Mouse (Mus musculus) cerebral cortex, adult 2 months (tissue): ENCODE measurements around the gene Tmem233.

ENCODE experiments used
- WGBS: fragments of 180-500 bp; shearing (Covaris S2); methylation state at CpG from one replicate; pipeline ENCODE4 v1.1.7; 2018; 5-methylcytosine and 5-hydroxymethylcytosine counted together

Tmem233 gene

DNA sequence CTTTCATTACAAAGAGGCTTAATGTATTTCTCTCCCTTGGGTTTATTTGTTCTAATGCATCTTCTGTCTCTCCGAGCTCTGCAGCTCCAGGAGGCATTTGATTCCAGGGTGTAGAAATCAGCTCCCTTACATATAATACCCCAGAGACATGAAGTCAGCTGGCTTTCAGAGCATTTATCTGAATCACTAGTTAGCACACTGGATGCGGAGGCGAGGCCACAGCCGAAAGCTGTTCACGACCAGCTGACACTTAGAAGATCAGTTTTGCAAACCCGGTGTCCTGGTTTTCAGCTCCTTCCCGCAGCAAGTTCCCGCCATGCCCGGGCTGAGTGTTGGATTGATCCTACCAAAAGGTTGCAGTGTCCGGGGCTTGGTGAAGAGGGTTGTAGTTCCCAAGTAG, 78.8 kb downstream of the Tmem233 start:
- WGBS, result 67% methylated on average over 10 of the region's 10 CpGs

DNA sequence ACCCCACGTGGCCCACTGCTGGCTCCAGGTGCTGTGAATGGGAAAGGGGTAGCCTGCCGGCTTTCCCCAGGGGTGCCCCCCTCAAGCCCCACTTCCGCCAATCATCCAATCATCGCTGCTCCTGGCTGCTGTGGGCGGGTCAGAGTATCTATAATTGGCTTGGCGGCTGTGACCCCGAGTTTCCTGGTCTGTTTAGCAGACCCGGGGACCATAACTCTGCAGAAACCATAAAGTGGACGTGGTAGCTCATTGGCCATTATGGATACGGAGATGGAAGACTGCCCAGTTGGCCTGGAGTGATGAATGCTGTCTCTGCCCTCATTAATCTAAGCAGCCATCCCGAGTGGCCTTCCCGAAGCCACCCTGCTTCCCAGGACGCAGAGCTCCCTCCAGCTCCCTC, 79.2 kb downstream of the Tmem233 start:
- WGBS, result 46% methylated on average over 13 of the region's 13 CpGs

DNA sequence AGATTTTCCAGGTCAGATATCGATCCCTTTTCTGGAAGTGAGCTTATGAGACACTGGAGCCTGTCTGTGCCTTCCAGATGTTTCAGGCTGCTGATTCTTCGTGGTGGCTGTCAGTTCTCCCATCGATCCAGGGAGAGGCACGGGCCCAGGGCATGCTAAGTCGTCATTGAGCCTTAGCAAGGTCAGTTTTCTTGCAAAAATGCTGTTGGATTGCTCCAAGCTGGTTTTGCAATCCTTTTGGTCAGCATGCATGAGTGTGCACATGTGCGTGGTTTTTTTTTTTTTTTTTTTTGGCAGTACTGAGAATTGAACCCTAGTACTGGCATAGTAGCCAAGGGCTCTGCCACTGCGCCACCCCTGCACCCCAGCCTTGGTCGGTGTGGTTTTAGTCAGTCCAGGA, 79.9 kb downstream of the Tmem233 start:
- WGBS, result 84% methylated on average over 8 of the region's 8 CpGs

DNA sequence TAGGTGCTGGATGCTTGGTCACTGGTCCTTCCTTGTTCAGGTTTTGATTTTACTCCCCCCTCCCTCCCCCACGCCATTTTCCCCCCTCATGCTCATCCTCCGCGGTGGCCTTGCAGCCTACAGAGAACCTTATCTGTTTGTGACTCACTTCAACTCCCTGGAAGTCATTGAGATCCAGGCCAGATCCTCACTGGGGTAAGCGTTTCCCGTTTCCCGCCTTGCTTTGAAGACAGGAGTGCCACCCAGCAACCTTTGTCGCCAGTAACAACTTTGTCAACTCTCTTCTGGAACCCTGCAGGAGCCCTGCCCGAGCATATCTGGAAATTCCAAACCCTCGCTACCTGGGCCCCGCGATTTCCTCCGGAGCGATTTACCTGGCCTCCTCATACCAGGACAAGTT, 85.7 kb downstream of the Tmem233 start:
- WGBS, result 74% methylated on average over 13 of the region's 13 CpGs

DNA sequence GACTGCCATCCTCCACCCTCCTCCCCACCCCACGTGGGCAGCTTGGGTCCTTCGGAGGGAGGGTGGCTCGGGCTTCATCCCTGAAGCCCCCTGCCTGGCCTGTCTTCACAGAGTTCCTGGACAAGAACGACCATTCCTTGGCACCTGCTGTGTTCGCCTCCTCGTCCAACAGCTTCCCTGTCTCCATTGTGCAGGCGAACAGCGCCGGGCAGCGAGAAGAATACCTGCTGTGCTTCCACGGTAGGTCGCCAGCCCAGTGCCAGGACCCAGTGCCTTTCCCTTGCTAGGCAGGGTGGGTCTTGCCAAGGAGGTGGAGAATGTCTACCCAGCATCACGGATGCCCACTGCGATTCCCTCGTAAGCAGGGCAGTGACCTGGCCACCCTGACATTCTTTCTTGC, 88.9 kb downstream of the Tmem233 start:
- 78% methylated on average over 15 of the region's 15 CpGs for WGBS

DNA sequence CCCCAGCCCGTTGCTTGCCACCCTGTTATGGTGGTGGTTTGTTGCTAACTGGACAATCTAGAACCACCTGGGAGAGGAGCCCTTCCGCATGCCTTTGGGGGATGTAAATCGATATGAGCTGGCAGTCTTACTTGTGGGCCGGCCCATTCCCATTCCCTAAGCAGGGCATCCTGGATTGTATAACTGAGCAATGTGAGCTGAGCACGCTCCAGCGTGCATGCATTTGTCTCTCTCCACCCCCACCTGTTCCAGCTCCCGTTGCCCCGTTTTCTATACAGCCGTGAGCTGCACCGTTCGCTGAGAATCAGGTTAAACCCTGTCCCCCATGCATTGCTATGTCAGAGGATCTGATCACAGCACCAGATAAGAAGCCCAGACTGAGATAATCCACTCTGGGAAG, 91.3 kb downstream of the Tmem233 start:
- WGBS, result 78% methylated on average over 11 of the region's 11 CpGs
